Mouse (Mus musculus) bone marrow, adult 2 months (tissue): ENCODE data around the gene Gas2.

Source experiments
- CTCF ChIP-seq: fragments of 200-500 bp; IDR thresholded peaks from 2 replicates; pipeline ENCODE4 v1.5.1; 2011; ENCODE audit warnings: low read length, control low read depth; ENCODE audit not compliant: control insufficient read depth, insufficient read depth
- POLR2A ChIP-seq: fragments of 200-500 bp; IDR thresholded peaks from 2 replicates; pipeline ENCODE4 v1.6.1; 2011; ENCODE audit warnings: low read depth, mild to moderate bottlenecking, control low read depth, low read length, borderline replicate concordance; ENCODE audit not compliant: control insufficient read depth

GRCm38 (mm10) chr7:51876316-51876715 is 14.5 kb downstream of the Gas2 start:
- TF ChIP-seq CTCF, result no peak
- TF ChIP-seq POLR2A, result no peak
